ENCODE assay signal across 5 mouse cellular contexts in the genomic region with DNA sequence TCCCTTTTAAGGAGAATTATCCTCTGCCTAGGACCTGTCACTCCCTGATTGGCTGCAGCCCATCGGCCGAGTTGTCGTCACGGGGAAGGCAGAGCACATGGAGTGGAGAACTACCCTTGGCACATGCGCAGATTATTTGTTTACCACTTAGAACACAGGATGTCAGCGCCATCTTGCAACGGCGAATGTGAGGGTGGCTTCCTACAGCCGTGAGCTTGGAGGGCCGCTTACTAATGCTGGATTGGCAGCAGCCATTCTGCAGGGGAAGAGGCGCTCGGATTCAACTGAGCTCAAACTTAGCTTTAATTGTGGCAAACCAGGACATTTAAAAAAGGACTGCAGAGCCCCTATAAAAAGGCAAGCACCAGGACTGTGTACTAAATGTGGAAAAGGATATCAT. TPM values are rescaled to one million over a fixed set of nuclear protein-coding genes. Genes with fewer than 3 reads are reported as not detected.
"Had no signal": no experiment of that assay in that cellular context is flagged by ENCODE, and none has a peak within 500 bp of the region (broad histone marks: within the 10 kb centered on the region; RNA-seq: fewer than 3 reads in every experiment).

No protein-coding gene starts in this region.

RNA-seq across cellular contexts. Expression of a gene that starts 35.1 kb away (rescaled TPM):
- polyA plus RNA-seq: neural tube, embryonic 13.5 days; neural tube, embryonic 15.5 days; small intestine, adult 2 months; spleen, adult 2 months; thymus, adult 2 months had no signal
